Mouse (Mus musculus) thymus, adult 18-20 months (tissue): ENCODE results near the gene Ints1.
A peak's percentile ranks its signal among the peaks of the same experiment; 100 is the strongest.
"Not testable (repeated sequence)": the region's sequence is repeated elsewhere in the genome, so short reads cannot be mapped to it uniquely, and the experiment has no call there.

Source experiments
- DNase-seq, 2 experiments: peaks; one replicate each; pipeline ENCODE4 v3.0.0; 2022; ENCODE audit warnings: mixed read lengths in 2 of 2

Ints1 gene

DNA sequence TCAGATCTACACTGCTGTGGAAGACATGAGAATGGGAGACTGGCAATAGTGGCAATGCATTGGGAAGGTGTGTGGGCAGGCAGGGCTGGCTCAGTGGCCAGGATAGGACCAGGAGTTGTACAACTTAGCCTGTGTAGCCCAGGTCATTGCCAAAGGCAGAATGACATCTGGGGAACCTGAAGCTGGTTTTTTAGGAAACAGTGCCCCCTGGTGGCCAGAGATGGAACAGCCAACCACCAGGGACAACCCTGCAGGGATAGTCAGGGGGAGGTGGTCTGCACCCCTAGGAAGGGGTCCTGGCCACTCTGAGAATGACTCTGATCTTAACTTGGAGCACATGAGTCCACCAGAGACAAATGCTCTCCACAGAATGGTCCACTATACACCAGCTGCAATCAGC is 24.9 kb downstream of the Ints1 start:
- no peak for DNase-seq

DNA sequence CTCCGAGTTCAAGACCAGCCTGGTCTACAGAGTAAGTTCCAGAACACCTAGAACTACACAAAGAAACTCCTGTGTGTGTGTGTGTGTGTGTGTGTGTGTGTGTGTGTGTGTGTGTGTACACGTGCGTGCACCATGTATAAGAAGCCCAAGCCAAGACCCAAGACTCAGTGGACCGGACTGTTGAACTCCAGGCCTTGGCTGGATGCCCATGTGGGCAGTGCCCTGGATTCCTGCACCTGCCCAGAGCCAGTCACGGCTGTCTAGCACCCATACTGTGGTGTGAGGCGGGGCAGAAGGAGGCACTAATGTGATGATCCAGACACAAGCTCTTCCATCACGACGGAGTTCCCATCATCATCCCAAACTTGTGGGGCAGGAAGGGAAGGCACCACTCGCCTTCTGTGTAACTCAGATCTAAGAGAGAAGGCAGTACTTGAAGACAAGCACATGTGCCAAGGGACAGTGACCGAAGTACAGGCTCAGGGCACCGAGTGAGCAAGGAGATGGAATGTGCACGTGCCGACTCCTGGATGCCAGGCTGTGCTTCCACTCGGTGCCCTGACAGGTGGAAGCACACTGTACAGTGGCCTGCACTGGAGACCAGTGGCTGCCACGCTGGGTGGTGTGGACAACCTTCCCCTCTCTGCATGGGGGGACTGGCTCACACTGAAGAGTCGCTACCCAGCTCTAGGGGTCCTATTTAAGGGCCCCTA is 25.9 kb downstream of the Ints1 start:
- no peak for DNase-seq

DNA sequence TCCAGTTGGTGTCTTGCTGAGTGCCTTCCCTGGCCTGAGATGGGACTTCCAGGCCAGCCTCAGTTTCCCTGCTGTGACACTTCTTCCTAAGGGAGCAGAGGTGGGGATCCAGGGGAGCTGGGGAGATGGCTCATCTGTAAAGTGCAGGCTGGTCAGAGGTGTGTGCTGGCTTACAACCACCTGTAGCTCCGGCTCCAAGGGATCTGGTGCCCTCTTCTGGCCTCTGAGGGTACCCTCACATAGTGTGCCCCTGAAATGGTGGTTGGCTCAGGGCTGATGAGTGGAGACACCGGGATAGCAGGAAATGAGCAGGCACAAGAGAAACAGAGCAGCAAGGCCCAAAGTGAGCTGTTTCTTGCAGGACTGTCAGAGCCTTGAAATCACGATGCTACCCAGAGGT is 29.7 kb downstream of the Ints1 start:
- peak in 1 of 2 experiments; percentile 33 for DNase-seq

DNA sequence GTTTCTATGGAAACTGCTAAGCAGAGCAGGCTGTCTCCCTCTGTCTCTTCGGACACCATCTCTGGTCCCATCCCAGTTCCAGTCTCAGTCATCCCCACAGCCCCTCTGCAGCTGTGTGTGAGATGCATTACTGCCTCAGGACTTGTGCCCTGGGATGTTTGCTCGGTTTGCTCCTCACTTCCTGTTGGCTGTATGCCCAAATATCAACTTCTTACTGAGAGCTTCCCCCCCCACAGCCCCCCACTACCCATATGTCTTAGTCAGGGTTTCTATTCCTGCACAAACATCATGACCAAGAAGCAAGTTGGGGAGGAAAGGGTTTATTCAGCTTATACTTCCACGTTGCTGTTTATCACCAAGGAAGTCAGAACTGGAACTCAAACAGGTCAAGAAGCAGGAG is 32.8 kb downstream of the Ints1 start:
- DNase-seq = not testable (repeated sequence)

DNA sequence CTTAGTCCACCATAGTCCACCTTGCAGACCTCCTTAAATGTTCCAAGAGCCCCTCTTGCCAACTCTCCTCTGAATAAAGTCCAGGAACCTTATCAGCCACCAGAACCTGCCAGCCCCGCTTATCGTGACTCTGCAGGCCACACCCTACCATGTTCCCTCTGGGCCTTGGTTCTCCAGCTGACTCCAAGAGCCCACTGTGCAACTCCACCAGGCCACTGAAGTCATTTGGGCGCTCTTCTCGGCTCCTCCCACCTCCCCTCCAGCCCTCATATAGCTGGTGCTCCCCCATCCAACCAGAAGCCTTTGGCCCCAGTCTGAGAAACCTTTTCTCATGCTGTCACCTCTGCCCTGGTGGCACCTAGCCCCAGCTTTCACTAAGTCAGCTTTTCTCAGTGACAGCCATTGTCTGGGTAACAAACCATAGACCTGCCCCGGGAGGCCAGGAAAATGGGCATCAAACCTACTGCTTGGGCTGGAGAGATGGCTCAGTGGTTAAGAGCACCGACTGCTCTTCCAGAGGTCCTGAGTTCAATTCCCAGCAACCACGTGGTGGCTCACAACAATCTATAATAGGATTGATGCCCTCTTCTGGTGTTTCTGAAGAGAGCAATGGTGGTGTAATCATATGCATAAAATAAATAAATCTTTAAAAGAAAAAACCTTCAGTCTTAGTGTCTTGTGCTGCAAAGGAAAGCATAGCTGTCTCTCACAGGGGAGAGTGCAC is 36.7 kb downstream of the Ints1 start:
- no peak for DNase-seq

DNA sequence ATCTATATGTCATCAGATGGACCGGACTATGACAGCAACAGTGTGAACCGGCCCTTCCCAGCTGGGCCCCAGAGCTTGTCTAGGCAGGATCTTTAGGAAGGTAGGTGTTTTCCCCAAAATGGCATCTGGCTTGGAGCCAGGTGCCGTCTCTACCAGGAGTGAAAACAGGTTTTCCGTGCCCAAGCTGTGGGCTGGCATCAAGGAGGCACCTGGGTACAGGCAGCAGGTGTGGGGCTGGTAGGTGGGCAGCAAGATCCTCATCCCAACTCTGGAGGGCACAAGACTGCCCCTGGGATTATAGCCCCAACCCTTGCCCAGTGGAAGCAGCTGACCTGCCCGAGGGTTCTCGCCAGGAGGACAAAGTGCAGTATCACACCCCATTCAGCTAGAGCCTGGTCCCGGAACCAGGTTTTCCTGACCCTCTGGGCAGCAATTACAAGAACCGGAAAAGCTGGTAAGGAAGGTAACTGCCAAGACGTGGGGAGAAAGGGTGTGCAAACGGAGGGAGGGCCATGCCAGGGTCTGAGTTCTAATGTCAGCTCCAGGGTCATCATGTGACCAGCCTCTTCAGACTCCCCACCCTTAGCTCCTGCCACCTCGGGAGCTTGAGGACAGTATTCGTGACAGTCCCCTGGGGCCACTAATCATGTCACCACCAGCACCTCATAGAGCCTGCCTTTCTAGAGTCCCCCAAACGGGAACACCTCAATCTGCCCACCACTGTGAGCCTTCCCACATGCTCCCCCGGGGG is 37.5 kb downstream of the Ints1 start:
- DNase-seq = no peak

DNA sequence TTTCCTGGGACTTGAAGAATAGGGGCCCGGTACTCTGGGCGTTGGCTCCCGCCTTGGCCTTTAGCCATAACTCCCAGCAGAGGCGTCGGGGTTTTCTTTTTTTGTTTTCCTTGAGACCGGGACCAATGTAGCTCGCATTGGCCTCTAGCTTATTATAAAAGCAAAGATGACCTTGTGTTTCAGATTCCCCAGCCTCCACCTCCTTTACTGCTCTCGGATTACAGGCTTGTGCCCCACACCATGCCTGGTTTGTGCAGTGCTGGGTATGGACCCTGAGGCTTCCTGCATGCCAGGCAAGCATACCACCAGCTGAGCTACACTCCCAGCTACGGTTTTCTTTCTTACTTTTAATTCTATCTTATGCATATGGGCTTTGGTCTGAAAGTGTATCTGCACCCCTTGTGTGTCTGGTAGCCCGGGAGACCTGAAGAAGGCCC is 39.0 kb downstream of the Ints1 start:
- no peak for DNase-seq

DNA sequence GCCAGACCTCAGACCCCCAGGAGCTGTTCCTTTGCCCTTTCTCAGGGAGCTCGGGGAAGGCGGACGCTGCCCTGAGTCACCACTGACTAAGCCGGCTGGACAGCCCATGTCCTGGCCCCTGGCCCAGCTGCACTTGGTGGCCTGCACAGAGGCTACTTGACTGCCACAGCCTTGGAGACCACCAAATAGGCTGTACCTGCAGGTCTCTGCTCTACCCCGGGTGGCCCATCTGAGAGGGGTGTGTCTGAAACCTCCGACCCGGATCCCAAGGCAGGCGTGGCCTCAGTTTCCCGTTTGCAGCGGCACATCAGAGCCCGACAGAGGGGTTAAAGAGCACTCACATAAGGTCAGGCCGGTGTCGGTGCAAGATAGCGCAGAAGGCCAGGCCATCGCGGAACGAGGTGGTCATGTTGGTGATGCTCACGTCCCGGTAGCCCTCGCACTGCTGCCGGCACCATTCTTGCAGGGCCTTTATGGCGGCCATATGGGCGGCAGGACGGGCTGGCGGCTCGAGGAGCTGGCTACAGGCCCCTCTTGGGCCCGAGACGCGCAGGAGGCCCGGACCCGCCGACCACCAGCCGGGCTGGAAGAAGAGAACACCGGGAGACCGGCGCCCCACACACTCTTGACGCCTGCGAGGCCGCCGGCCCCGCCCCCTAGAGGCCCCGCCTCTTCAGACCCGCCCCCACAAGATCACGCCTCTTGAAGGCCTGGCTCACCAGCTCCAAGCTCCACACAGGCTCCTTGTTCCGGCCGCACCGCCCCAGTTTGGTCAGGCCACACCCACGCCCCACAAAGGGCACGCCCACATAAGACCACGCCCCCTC is 39.6 kb downstream of the Ints1 start, which contains the start of gene Micall2:
Gene Micall2, minus strand, starts transcription at position 660 of the 827 bp plus-strand sequence.
- peak; percentile 84 to 89 for DNase-seq

DNA sequence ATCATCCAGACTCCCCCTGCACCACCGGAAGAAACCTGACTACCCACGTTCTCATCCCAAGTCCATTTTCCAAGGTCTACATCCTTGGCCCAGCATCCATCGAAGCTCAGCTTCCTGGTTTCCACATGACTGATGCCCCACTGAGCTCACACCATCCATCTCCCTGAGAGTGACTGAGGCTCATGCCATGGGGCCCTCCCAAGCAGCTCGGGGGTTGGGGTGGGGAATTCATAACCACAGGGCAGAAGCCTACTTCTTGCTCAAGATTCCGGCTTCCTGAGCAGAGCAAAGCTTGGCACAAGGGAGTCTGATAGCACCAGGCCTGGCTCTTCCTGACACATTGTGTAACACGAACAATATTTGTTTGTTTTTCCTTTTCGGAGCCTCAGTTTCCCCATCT is 40.7 kb downstream of the Ints1 start:
- no peak for DNase-seq

DNA sequence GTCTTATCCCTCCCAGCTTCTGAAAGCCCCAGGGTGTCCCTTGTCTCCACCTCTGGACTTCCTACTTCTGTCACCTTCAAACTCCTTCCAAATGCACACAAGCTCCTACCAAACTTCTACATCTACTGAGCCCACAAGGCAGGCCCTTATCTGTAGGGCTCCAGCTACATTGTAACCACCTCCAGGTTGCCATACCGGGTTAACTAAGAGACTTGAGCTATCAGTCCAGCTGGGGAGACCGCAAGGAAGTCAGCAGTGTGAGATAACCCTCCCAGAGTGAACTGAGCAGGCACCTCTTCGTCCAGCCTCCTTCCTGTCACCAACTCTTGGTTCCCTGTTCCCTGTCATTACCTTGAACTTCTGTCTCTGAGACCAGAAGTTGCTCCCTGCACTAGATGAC is 41.5 kb downstream of the Ints1 start:
- DNase-seq = no peak

DNA sequence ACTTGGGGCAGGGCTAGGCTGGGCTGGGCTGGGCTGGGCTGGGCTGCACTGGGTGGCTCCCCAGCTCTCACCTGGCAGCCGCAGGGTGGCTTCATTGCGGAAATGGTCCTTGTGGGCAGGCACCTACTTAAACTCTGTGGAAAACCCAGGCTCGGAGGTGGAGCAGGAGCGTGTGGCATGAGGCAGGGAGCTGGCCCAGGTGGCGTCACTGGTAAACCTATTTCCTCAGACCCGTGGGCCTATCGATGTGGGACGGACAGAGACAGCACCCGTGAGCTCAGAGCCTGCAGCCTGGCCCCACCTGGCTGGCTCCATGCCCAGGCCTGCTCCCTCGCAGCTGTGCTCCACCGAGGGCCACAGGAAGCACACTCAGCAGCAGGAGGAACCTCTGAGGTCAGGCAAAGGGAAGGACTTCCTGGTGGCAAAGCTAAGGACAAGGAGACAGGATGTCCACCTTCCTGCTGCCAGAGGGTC is 42.8 kb downstream of the Ints1 start:
- peak; percentile 53 to 55 for DNase-seq

DNA sequence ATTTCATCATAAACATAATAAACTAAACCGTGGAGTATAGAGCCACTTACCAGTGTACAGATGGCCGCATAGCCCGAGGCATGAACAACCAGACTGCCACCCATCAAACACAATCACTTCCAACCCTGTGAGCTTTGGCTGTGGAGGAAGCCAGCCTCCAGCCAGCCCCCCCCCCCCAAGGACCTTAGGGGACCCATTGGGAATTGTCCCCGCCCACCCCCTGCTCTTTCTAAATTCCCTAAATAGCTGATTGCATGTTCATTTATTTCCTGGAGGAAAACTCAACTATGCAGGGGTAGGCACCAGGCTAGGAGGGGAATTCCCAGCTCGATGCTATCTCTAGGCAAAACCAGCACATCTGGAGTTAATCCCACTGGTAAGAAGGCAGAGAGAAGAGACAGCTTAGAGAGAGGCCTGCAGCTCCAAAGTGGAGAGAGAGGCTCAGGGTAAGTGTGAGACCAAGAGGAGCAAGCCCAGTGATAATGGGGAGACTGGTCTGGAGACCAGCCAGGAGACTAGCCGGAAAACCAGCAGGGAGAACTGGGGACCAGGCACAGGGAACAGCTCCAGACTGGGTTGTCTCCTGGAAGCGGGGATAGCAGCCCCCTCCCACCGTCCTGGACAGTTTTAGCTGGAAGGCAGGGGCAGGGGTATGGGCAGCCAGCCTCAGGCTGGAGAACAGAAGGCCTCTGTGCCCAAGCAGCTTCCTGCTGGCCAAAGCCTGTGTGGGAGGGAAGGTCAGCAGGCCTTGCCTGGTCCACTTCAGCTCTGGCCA is 44.6 kb downstream of the Ints1 start:
- no peak for DNase-seq

DNA sequence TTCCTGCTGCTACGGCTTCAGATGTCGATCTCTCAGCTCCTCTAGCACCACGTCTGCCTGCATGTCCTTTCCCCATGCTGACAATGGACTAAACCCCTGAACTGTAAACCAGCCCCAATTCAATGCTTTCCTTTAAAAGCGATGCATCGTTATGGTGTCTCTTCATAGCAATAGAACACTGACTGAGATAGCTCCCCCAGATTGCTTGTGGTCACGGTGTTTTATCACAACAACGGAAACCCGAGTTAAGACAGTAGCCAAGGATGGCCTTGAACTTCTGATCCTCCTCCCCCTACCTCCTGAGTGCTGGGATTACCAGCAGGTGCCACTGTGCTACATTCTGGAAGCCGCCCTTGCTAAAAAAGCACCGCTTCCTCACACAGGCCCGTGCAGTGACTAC is 48.2 kb downstream of the Ints1 start:
- DNase-seq = no peak

DNA sequence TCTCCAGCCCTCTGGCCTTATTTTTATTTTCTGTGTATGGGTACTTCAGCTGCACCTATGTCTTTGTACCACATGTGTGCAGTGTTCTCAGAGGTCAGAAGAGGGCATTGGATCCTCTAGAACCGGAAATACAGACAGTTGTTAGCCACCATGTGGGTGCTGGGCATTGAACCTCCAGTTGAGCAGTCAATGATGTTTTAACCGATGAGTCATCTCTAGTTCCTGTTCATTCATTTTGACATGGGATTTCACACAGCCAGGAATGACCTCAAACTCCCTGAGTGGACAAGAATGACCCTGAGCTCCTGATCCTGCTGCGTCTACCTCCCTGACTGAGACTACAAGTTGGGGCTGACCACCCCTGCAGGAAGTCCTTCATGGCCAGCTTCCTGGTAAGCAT is 49.3 kb downstream of the Ints1 start:
- DNase-seq = no peak

DNA sequence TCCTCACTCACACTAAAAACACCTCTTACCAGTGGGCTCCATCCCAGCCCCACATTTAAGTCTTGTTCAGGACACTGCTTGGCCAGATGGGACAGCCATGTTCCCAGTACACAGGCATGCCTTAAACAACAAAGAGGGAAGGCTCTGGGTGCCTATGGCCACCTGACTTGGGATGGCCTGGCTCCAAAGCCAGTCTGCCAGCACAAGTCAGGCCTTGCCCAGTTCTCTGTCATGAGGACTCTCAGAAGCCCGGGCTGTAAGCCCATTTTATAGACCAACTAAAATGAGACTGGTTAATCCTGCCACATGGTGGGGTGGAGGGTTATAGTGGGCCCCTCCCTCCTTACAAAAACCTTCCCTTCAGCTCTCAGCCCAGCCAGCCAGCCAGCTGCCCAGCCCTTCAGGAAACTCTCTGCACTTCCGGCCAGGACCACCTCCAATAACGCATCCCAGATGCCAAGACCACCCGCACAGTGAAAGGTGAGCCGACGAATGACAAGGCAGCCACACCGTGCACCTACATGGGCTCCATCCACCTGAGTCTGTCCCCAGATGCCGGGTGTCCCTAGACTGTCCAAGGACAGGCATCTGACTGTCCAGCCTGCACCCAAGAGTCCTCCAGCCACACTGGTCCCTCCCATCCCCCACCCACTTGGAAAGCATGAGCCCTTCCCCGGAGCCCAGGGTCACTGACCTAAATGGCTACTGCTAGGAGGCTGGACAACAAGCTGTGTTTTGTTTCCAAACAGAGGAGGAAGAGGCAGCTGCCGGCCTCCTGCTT is 50.9 kb downstream of the Ints1 start:
- no peak for DNase-seq

DNA sequence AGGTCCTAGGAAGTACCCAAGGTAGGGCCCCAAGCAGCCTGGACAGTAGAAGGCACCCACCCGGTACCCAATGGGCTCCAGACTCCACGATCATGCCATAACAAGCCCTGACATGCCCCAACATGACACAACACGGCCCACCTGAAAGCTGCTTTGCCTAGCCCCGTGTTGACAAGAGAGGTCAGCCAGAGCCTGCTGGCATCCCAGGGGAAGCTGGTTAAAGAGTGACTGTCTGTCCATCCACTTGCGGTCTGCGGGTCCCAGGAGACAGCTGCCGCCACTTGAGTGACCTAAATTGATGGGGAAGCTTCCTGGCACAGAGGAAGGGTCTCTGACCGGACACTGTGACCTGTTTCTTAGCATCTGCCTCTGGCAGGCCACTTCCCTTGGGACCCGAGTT is 52.4 kb downstream of the Ints1 start:
- DNase-seq = no peak

DNA sequence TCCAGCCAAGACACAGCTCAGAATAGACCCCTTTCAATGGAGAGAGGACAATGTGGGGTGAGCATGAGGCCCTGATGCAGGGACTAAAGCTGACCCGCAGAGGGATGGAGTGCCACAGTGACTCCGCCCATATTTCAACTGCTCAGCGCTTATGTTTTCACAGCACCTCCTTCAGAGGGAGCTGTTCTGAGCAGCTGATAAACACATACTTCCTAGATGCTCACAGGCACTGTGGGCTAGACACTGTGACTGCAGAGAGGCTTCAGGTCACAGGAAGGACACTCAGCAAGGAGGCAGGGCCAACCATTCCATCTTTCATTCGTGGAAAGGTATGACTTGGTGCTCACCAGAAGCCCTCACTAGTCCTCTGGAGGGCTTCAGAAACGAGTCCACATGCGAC is 52.8 kb downstream of the Ints1 start:
- no peak for DNase-seq

DNA sequence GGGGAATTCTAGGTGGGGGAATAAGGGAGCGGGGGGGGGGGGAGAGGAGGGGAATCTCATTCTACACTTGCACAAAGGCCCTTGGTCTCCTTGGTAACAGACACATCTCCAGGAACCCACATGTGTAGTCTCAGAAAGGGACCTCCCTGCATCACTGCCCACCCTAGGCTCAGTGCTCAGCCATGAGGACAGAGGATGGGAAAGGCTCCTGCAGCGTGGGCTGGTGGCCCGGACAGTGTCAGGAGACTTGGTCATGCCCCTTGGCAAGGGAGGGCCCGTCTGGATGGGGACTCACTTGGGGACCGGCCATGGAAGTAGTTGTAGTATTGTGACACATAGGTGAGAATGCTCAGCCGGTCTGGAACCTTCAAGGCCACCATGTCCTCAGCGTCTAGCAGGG is 56.5 kb downstream of the Ints1 start:
- DNase-seq = no peak

DNA sequence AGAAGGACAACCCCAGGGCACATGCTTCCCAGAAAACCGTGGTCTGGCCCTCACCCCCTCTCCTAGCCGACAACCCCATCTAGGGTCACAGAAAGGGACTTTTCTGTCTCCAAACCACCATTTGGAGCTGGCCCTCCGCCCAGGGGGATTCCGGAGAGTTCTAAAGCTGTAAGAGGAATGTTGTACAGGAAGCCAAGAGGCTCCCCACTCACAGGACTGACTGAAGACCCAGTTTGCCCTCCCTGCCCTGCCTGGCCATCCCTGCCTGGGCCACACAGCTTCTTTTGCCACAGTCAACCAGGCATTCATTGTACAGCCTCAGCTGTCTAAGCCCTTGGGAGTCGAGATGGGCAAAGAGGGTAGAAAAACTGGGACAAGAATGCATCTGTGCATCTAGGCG is 56.9 kb downstream of the Ints1 start:
- no peak for DNase-seq

DNA sequence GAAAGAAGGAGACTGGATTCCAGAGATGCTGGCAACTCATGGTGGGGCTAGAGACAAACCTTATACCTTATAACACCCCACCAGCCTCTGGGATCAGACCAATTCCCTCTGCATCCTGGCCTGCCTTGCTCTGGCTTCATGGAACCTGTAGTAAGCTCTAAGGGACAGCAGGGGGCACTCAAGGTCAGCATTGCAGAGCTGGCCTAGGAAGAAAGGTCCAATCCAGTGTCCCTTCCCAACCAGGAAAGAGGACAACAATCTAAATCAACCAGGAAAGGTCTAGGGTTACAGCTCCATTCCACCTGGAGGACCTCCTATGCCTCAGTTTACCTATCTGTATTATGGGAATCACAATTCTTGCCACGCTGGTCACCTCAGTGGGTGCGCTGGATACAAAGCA is 57.8 kb downstream of the Ints1 start:
- DNase-seq = no peak

DNA sequence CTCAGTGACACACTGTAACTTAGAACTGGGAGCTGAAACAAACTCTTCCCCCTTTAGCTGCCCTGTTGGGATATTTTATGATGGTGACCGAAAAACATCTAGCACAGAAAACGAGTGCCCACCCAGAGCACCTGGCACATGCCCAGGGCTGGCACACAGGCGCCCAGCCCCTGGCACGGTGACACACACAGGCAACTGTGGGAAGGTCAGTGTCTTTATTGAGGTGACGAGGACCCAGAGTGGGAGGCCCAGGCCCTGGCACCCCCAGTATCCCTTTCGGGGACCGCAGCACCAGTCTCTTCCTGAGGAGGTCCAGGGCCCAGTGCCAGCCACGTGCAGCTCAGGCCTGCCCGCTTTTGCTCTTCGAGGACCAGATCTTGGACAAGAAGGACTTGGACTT is 69.0 kb downstream of the Ints1 start:
- no peak for DNase-seq
